In genomic region chr15:101845971-101846403, GRCm38 (mm10) we compare ENCODE assay signal across 9 mouse cellular contexts. TPM values are rescaled to one million over a fixed set of nuclear protein-coding genes. Genes with fewer than 3 reads are reported as not detected.
A peak's percentile ranks its signal among the peaks of the same experiment; 100 is the strongest.
DNase-seq lines count a peak whose midpoint lies in the region; ATAC-seq and TF ChIP-seq lines count a peak whose summit lies in the region.
"Had no signal": no experiment of that assay in that cellular context is flagged by ENCODE, and none has a peak within 500 bp of the region (broad histone marks: within the 10 kb centered on the region; RNA-seq: fewer than 3 reads in every experiment).

No protein-coding gene starts in this region.

- under 1% methylated on average over 32 of the region's 37 CpGs for WGBS in hindbrain, embryonic 15.5 days

- H3K4me1 ChIP-seq in embryonic fibroblast, embryonic 13.5 days (ENCODE audit: control insufficient read depth, insufficient read depth, low read length): no peaks in the 10 kb centered on the region
- peaks cover 17% of the 10 kb centered on the region for H3K4me1 ChIP-seq in hindbrain, embryonic 15.5 days (replicated peaks)

- no peak for TF ChIP-seq CTCF in embryonic fibroblast, embryonic 13.5 days (IDR thresholded peaks at IDR 0.05; ENCODE audit: borderline replicate concordance, insufficient read depth, low read length)

- H3K27ac ChIP-seq in embryonic fibroblast, embryonic 13.5 days (ENCODE audit: insufficient read depth, low read length): no peak overlapping the region
- H3K27ac ChIP-seq in hindbrain, embryonic 15.5 days (replicated peaks): peak overlapping the region; percentile 89

- no peaks in the 10 kb centered on the region for H3K36me3 ChIP-seq in hindbrain, embryonic 15.5 days

- no peaks in the 10 kb centered on the region for H3K27me3 ChIP-seq in hindbrain, embryonic 15.5 days

- intact Hi-C loops in gastrocnemius, postnatal 14 days (cut with DNase I; ENCODE audit: low total_unique reads): no loop called here

- peak; percentile 88 for ATAC-seq in hindbrain, embryonic 15.5 days (ENCODE audit: low FRiP score, low read depth)

- peak overlapping the region; percentile 62 for H3K9ac ChIP-seq in hindbrain, embryonic 15.5 days

- TF ChIP-seq POLR2A in embryonic fibroblast, embryonic 13.5 days (IDR thresholded peaks at IDR 0.05; ENCODE audit: low read depth, low read length): no peak

- H3K9me3 ChIP-seq in hindbrain, embryonic 15.5 days: no peaks in the 10 kb centered on the region

- peak; percentile 65 for DNase-seq in CD4-positive, CD25-positive, alpha-beta regulatory T cell, adult 2 months (ENCODE audit: low read depth, low spot score)
- peak; percentile 57 for DNase-seq in ZHBTc4 (ENCODE audit: low read depth, low spot score)
- DNase-seq in left cerebral cortex, adult 11 months (ENCODE audit: low spot score): peak; percentile 33
- peak; percentile 32 for DNase-seq in lung, postnatal 10 days
- DNase-seq in retina, embryonic 14.5 days (ENCODE audit: low spot score): peak; percentile 69
- DNase-seq in gastrocnemius, postnatal 14 days: no peak

- H3K4me3 ChIP-seq in embryonic fibroblast, embryonic 13.5 days (ENCODE audit: insufficient read depth, low read length): peak overlapping the region; percentile 26
- H3K4me3 ChIP-seq in hindbrain, embryonic 15.5 days: peak overlapping the region; percentile 52
- H3K4me3 ChIP-seq: erythroblast, embryonic 14.5 days had no signal

- peak overlapping the region; percentile 76 for H3K4me2 ChIP-seq in hindbrain, embryonic 15.5 days

RNA-seq across cellular contexts. Expression of gene Krt1, which starts 4.6 kb away (rescaled TPM):
- polyA plus RNA-seq in embryonic fibroblast, embryonic 13.5 days (2011; ENCODE audit: insufficient read length, low read depth, missing spikeins): not detected in 2 replicates
- 15.9 and 19.3 TPM in 2 replicates for polyA plus RNA-seq in hindbrain, embryonic 15.5 days (2015; fragmentation: Nextera tagmentation; extraction: Ambion mirVana)
- not detected for total RNA-seq in gastrocnemius, postnatal 14 days (2021)
- polyA plus RNA-seq: erythroblast, embryonic 14.5 days had no signal

RNA-seq across cellular contexts. Expression of gene Krt77, which starts 23.5 kb away (rescaled TPM):
- polyA plus RNA-seq in embryonic fibroblast, embryonic 13.5 days (2011; ENCODE audit: insufficient read length, low read depth, missing spikeins): not detected in 2 replicates
- polyA plus RNA-seq in hindbrain, embryonic 15.5 days (2015; fragmentation: Nextera tagmentation; extraction: Ambion mirVana): 0.35 and 0.47 TPM in 2 replicates
- not detected for total RNA-seq in gastrocnemius, postnatal 14 days (2021)
- polyA plus RNA-seq: erythroblast, embryonic 14.5 days had no signal

RNA-seq across cellular contexts. Expression of gene Krt2, which starts 28.0 kb away (rescaled TPM):
- polyA plus RNA-seq in embryonic fibroblast, embryonic 13.5 days (2011; ENCODE audit: insufficient read length, low read depth, missing spikeins): not detected in 2 replicates
- polyA plus RNA-seq in hindbrain, embryonic 15.5 days (2015; fragmentation: Nextera tagmentation; extraction: Ambion mirVana): 0.05 TPM in 1 of 2 replicates, not detected in the other
- total RNA-seq in gastrocnemius, postnatal 14 days (2021): not detected
- polyA plus RNA-seq: erythroblast, embryonic 14.5 days had no signal

RNA-seq across cellular contexts. Expression of gene Krt73, which starts 43.8 kb away (rescaled TPM):
- not detected in 2 replicates for polyA plus RNA-seq in embryonic fibroblast, embryonic 13.5 days (2011; ENCODE audit: insufficient read length, low read depth, missing spikeins)
- polyA plus RNA-seq in hindbrain, embryonic 15.5 days (2015; fragmentation: Nextera tagmentation; extraction: Ambion mirVana): 1.3 and 3.3 TPM in 2 replicates
- total RNA-seq in gastrocnemius, postnatal 14 days (2021): not detected
- polyA plus RNA-seq: erythroblast, embryonic 14.5 days had no signal

RNA-seq across cellular contexts. Expression of gene Krt76, which starts 46.7 kb away (rescaled TPM):
- not detected in 2 replicates for polyA plus RNA-seq in embryonic fibroblast, embryonic 13.5 days (2011; ENCODE audit: insufficient read length, low read depth, missing spikeins)
- polyA plus RNA-seq in hindbrain, embryonic 15.5 days (2015; fragmentation: Nextera tagmentation; extraction: Ambion mirVana): not detected in 2 replicates
- total RNA-seq in gastrocnemius, postnatal 14 days (2021): not detected
- polyA plus RNA-seq: erythroblast, embryonic 14.5 days had no signal

Comparison
In these comparisons a context has a peak if more than half of its experiments do, and no peak if none do; other contexts are left out.
1. RNA of gene Krt1, which starts 4.6 kb away (polyA plus RNA-seq): 15.9 to 19.3 TPM in hindbrain, embryonic 15.5 days; not detected in embryonic fibroblast, embryonic 13.5 days; every median in the first group is over 10 times any median in the second.